Comparison of ENCODE assay signal across 9 mouse cellular contexts in genomic region chr5:113902017-113902416, GRCm38 (mm10). TPM values are rescaled to one million over a fixed set of nuclear protein-coding genes. Genes with fewer than 3 reads are reported as not detected.
DNase-seq lines count a peak whose midpoint lies in the region; ATAC-seq and TF ChIP-seq lines count a peak whose summit lies in the region.
"Had no signal": no experiment of that assay in that cellular context is flagged by ENCODE, and none has a peak within 500 bp of the region (broad histone marks: within the 10 kb centered on the region; RNA-seq: fewer than 3 reads in every experiment).

No protein-coding gene starts in this region.

- H3K27ac ChIP-seq in gastrocnemius, adult 2 months, result peak overlapping the region; percentile 56
- H3K27ac ChIP-seq in lung, postnatal 0 days (ENCODE audit: low read length), result peak overlapping the region; percentile 52; the same call in 1 of the 2 replicates
- peak overlapping the region; percentile 61 for H3K27ac ChIP-seq in forebrain, embryonic 15.5 days (replicated peaks)
- H3K27ac ChIP-seq: kidney, postnatal 0 days had no signal

- 45% methylated on average over 6 of the region's 6 CpGs for WGBS in lung, postnatal 0 days
- WGBS in forebrain, embryonic 15.5 days, result 58% methylated on average over 6 of the region's 6 CpGs

- TF ChIP-seq EP300 in lung, postnatal 0 days (IDR thresholded peaks at IDR 0.05), result no peak

- peaks cover 22% of the 10 kb centered on the region for H3K4me1 ChIP-seq in lung, postnatal 0 days (ENCODE audit: insufficient read depth, low read depth, low read length)
- H3K4me1 ChIP-seq in forebrain, embryonic 15.5 days, result peaks cover 86% of the 10 kb centered on the region

- no peaks in the 10 kb centered on the region for H3K27me3 ChIP-seq in lung, postnatal 0 days (replicated peaks; ENCODE audit: insufficient read depth, low read length)
- H3K27me3 ChIP-seq in forebrain, embryonic 15.5 days, result no peaks in the 10 kb centered on the region

- peak overlapping the region; percentile 27 for H3K4me3 ChIP-seq in gastrocnemius, adult 2 months
- no peak overlapping the region for H3K4me3 ChIP-seq in lung, postnatal 0 days (ENCODE audit: low read depth, low read length)
- H3K4me3 ChIP-seq in forebrain, embryonic 15.5 days, result no peak overlapping the region

- intact Hi-C loops in gastrocnemius, adult 2 months (cut with DNase I), result no loop called here
- intact Hi-C loops in gastrocnemius, postnatal 36 days (cut with DNase I), result no loop called here

- ATAC-seq in lung, postnatal 0 days, result no peak
- no peak for ATAC-seq in forebrain, embryonic 15.5 days (replicated peaks)
- ATAC-seq in megakaryocyte, adult 5-6 weeks (ENCODE audit: poor library complexity, severe bottlenecking), result 0 out of 2 replicates have a peak, but pooled peaks have one; percentile 17

- no peaks in the 10 kb centered on the region for H3K9me3 ChIP-seq in lung, postnatal 0 days (ENCODE audit: low read length)
- H3K9me3 ChIP-seq in forebrain, embryonic 15.5 days, result no peaks in the 10 kb centered on the region

- no peak for DNase-seq in gastrocnemius, adult 2 months
- no peak for DNase-seq in gastrocnemius, postnatal 36 days
- DNase-seq in lung, postnatal 0 days (ENCODE audit: low spot score), result no peak
- no peak for DNase-seq in lung, postnatal 36 days
- no peak for DNase-seq in adrenal gland, adult (ENCODE audit: inconsistent age in 2 of 2, low spot score in 1 of 2)
- no peak for DNase-seq in ovary, postnatal 36 days (ENCODE audit: low spot score)

- no peak overlapping the region for H3K9ac ChIP-seq in lung, postnatal 0 days (replicated peaks; ENCODE audit: low read depth)
- 0 out of 2 replicates have a peak overlapping the region, but pooled peaks have one; percentile 3 for H3K9ac ChIP-seq in forebrain, embryonic 15.5 days (replicated peaks)

- no peaks in the 10 kb centered on the region for H3K36me3 ChIP-seq in lung, postnatal 0 days (ENCODE audit: insufficient read depth, low read length)
- no peaks in the 10 kb centered on the region for H3K36me3 ChIP-seq in forebrain, embryonic 15.5 days

- H3K4me2 ChIP-seq in lung, postnatal 0 days (replicated peaks; ENCODE audit: low read depth, low read length), result 0 out of 2 replicates have a peak overlapping the region, but pooled peaks have one; percentile 0
- no peak overlapping the region for H3K4me2 ChIP-seq in forebrain, embryonic 15.5 days (replicated peaks)

- TF ChIP-seq CTCF in gastrocnemius, adult 2 months (IDR thresholded peaks at IDR 0.05), result no peak
- no peak for TF ChIP-seq CTCF in lung, postnatal 0 days (IDR thresholded peaks at IDR 0.05)

RNA-seq across cellular contexts. Expression of gene Coro1c, which starts 6.5 kb away (rescaled TPM):
- 10 to 100 TPM in 1 of 2 experiments, 1 to 10 TPM in 1; 7.8 to 11.8 TPM for total RNA-seq in gastrocnemius, adult 2 months (2021)
- 10 to 100 TPM; 10.6 to 14.4 TPM for total RNA-seq in gastrocnemius, postnatal 36 days (2021)
- polyA plus RNA-seq in lung, postnatal 0 days (2015; fragmentation: Nextera tagmentation; extraction: Ambion mirVana), result 102 and 115 TPM in 2 replicates
- polyA plus RNA-seq in forebrain, embryonic 15.5 days (2015; fragmentation: Nextera tagmentation; extraction: Ambion mirVana), result 221 and 224 TPM in 2 replicates
- total RNA-seq in megakaryocyte, adult 5-6 weeks (2015), result 93.2 and 103 TPM in 2 replicates
- 141 and 145 TPM in 2 replicates for total RNA-seq in megakaryocyte, adult 5-6 weeks (2017)

Comparison
In these comparisons a context has a peak if more than half of its experiments do, and no peak if none do; other contexts are left out.
1. RNA of gene Coro1c, which starts 6.5 kb away (total RNA-seq): 93.2 to 145 TPM in megakaryocyte, adult 5-6 weeks; 10.6 to 14.4 TPM in gastrocnemius, postnatal 36 days and 7.8 to 11.8 TPM in gastrocnemius, adult 2 months; every median in the first group is over 4 times any median in the second.
2. Peak in every context shown above with its lines, with median percentiles within 50 percentile points of each other: H3K27ac ChIP-seq.